Mouse (Mus musculus) intestine, embryonic 15.5 days (tissue): ENCODE results near the gene Mss51. TPM values are rescaled to one million over a fixed set of nuclear protein-coding genes. Genes with fewer than 3 reads are reported as not detected.

Source experiments
- ATAC-seq: fragments of 200-750 bp; cut with Nextera tagmentation; 2 replicates; pipeline ENCODE4 v1.8.0; 2017; ENCODE audit warnings: moderate TSS enrichment, moderate library complexity
- H3K27ac ChIP-seq: fragments of 300-500 bp; sonication (generic); 2 replicates; pipeline ENCODE4 v1.5.1; 2015; ENCODE audit warnings: mild to moderate bottlenecking, inconsistent platforms
- H3K27me3 ChIP-seq: fragments of 300-500 bp; sonication (generic); replicated peaks from 2 replicates; pipeline ENCODE4 v1.6.1; 2015; ENCODE audit warnings: inconsistent platforms
- H3K36me3 ChIP-seq: fragments of 300-500 bp; sonication (generic); 2 replicates; pipeline ENCODE4 v1.6.1; 2015; ENCODE audit warnings: inconsistent platforms
- H3K4me1 ChIP-seq: fragments of 300-500 bp; sonication (generic); replicated peaks from 2 replicates; pipeline ENCODE4 v1.6.1; 2015; ENCODE audit warnings: inconsistent platforms
- H3K4me2 ChIP-seq: fragments of 300-500 bp; sonication (generic); replicated peaks from 2 replicates; pipeline ENCODE4 v1.6.1; 2015; ENCODE audit warnings: mild to moderate bottlenecking, inconsistent platforms
- H3K4me3 ChIP-seq: fragments of 300-500 bp; sonication (generic); replicated peaks from 2 replicates; pipeline ENCODE4 v1.5.1; 2015; ENCODE audit warnings: inconsistent platforms
- H3K9ac ChIP-seq: fragments of 300-500 bp; sonication (generic); 2 replicates; pipeline ENCODE4 v1.6.1; 2015; ENCODE audit warnings: inconsistent platforms
- H3K9me3 ChIP-seq: fragments of 300-500 bp; sonication (generic); 2 replicates; pipeline ENCODE4 v1.6.1; 2016; ENCODE audit warnings: inconsistent platforms
- WGBS: fragments of 180-500 bp; shearing (Covaris S2); methylation state at CpG from one replicate; pipeline ENCODE4 v1.1.7; 2015; 5-methylcytosine and 5-hydroxymethylcytosine counted together
- polyA plus RNA-seq: library from polyadenylated mRNA; unstranded; fragments of >200 nt; fragmentation: Nextera tagmentation; extraction: Ambion mirVana; gene quantifications from 2 replicates; pipeline ENCODE4 v1.2.1, GENCODE M21; 2015

Mss51 gene
- 0.54 and 0.98 TPM in 2 replicates for polyA plus RNA-seq

GRCm38 (mm10) chr14:20496603-20497002 is at the start of gene Mss51:
TSS of gene Mss51 (minus strand) at chr14:20496901.
- H3K9me3 ChIP-seq, result no peaks in the 10 kb centered on the region
- no peak within 1 kb of the TSS for H3K27ac ChIP-seq
- no peaks in the 10 kb centered on the region for H3K4me1 ChIP-seq
- no peak within 1 kb of the TSS for H3K9ac ChIP-seq
- H3K4me2 ChIP-seq, result no peak within 1 kb of the TSS
- peaks cover 6% of the 10 kb centered on the region; the same call in 1 of the 2 replicates for H3K36me3 ChIP-seq
- no peak within 1 kb of the TSS for H3K4me3 ChIP-seq
- ATAC-seq, result no peak
- no peaks in the 10 kb centered on the region for H3K27me3 ChIP-seq
- WGBS, result 81% methylated on average over 2 of the region's 2 CpGs

GRCm38 (mm10) chr14:20546415-20546814 is 49.7 kb upstream of the Mss51 start, which contains the start of gene Ppp3cb:
TSS of gene Ppp3cb (minus strand) at chr14:20546573.
- Histone ChIP-seq H3K36me3 (0 out of 2 replicates have a peak, but pooled peaks cover 6% of the 10 kb centered on the region), H3K27me3 (no peaks in the 10 kb centered on the region), H3K9ac (peak within 1 kb of the TSS; percentile 93), H3K4me2 (peak within 1 kb of the TSS; percentile 56), H3K4me3 (peak within 1 kb of the TSS; percentile 82), H3K9me3 (no peaks in the 10 kb centered on the region), H3K27ac (peak within 1 kb of the TSS; percentile 98), H3K4me1 (peaks cover 6% of the 10 kb centered on the region; the same call in 1 of the 2 replicates)
- WGBS, result under 1% methylated on average over 20 of the region's 29 CpGs
- peak; percentile 93 for ATAC-seq

GRCm38 (mm10) chr14:20545529-20546331 is 49.0 kb upstream of the Mss51 start:
- no peaks in the 10 kb centered on the region for H3K27me3 ChIP-seq
- H3K4me2 ChIP-seq, result peak overlapping the region; percentile 56
- WGBS, result 0% methylated on average over 50 of the region's 67 CpGs
- H3K27ac ChIP-seq, result peak overlapping the region; percentile 98
- 0 out of 2 replicates have a peak, but pooled peaks cover 6% of the 10 kb centered on the region for H3K36me3 ChIP-seq
- H3K4me1 ChIP-seq, result peaks cover 6% of the 10 kb centered on the region; the same call in 1 of the 2 replicates
- H3K4me3 ChIP-seq, result peak overlapping the region; percentile 82
- H3K9me3 ChIP-seq, result no peaks in the 10 kb centered on the region
- peak overlapping the region; percentile 93 for H3K9ac ChIP-seq
- ATAC-seq, result peak; percentile 100

GRCm38 (mm10) chr14:20544467-20545411 is 48.0 kb upstream of the Mss51 start:
- 59% methylated on average over 7 of the region's 7 CpGs for WGBS
- H3K9ac ChIP-seq, result no peak overlapping the region
- H3K9me3 ChIP-seq, result no peaks in the 10 kb centered on the region
- 0 out of 2 replicates have a peak, but pooled peaks cover 3% of the 10 kb centered on the region for H3K36me3 ChIP-seq
- peaks cover 6% of the 10 kb centered on the region; the same call in 1 of the 2 replicates for H3K4me1 ChIP-seq
- H3K27ac ChIP-seq, result no peak overlapping the region
- no peak for ATAC-seq
- H3K4me3 ChIP-seq, result peak overlapping the region; percentile 82
- H3K27me3 ChIP-seq, result no peaks in the 10 kb centered on the region
- peak overlapping the region; percentile 56 for H3K4me2 ChIP-seq

DNA sequence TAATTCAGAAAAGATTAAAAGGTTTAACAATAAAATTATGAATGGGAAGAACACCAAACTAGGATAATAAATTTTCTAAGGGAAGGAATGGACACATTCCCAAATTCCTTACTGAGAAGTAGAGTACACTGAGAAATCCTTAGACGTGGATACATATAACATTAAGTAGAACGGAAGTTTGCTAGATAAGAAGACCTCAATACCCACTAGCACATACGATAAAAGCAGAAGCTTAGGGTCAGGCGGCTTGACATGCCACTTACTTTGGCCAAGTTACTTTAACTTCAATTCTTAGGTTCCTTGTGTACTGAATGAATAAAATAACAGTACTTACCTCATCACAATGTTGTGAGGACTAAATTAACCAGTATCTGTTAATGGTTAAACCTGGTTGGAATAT is 32.9 kb upstream of the Mss51 start:
- H3K4me1 ChIP-seq, result no peaks in the 10 kb centered on the region
- WGBS, result 88% methylated on average over 4 of the region's 4 CpGs
- no peak for ATAC-seq

GRCm38 (mm10) chr14:20520179-20520578 is 23.5 kb upstream of the Mss51 start:
- Histone ChIP-seq H3K4me2 (no peak overlapping the region), H3K27me3 (no peaks in the 10 kb centered on the region), H3K36me3 (no peaks in the 10 kb centered on the region; the same call in 1 of the 2 replicates), H3K9ac (no peak overlapping the region), H3K4me3 (no peak overlapping the region), H3K4me1 (no peaks in the 10 kb centered on the region), H3K27ac (no peak overlapping the region), H3K9me3 (no peaks in the 10 kb centered on the region)
- ATAC-seq, result no peak
- 94% methylated on average over 2 of the region's 2 CpGs for WGBS

More for the DNA sequence above, 32.9 kb upstream of the Mss51 start:
- Histone ChIP-seq H3K9ac (no peak overlapping the region), H3K4me2 (no peak overlapping the region), H3K36me3 (no peaks in the 10 kb centered on the region), H3K27ac (no peak overlapping the region), H3K4me3 (no peak overlapping the region), H3K9me3 (no peaks in the 10 kb centered on the region), H3K27me3 (no peaks in the 10 kb centered on the region)

- ATAC-seq, result no peak
- no peak overlapping the region for H3K9ac ChIP-seq
- no peaks in the 10 kb centered on the region for H3K36me3 ChIP-seq
- H3K4me1 ChIP-seq, result no peaks in the 10 kb centered on the region
- H3K4me2 ChIP-seq, result no peak overlapping the region
- WGBS, result 81% methylated on average over 2 of the region's 2 CpGs
- no peak overlapping the region for H3K27ac ChIP-seq
- no peaks in the 10 kb centered on the region for H3K9me3 ChIP-seq
- no peak overlapping the region for H3K4me3 ChIP-seq
- H3K27me3 ChIP-seq, result no peaks in the 10 kb centered on the region
Measured at GRCm38 (mm10) chr14:20508424-20508823, 11.7 kb upstream of the Mss51 start.

DNA sequence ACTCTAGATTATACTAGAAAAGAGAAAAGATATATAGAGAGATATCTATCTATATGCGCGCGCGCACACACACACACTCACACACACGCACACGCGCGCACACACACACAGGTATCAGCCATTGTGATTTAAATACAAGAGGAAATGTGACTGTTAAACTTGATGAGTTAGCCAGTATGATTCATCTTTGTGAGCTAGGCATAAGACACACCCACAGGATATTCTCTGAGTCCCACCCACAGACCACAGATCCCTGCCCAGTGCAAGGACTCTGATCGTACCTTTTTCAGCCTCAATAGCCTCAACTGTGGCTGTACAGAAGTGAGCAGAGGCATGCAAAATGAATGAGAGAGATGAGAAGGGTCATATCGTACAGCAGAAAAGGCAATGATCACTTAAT is 6.3 kb upstream of the Mss51 start:
- ATAC-seq, result peak; percentile 47; the same call in 1 of the 2 replicates
- no peak overlapping the region for H3K4me3 ChIP-seq

GRCm38 (mm10) chr14:20499982-20500381 is 3.3 kb upstream of the Mss51 start:
- Histone ChIP-seq H3K27ac (no peak overlapping the region), H3K4me1 (no peaks in the 10 kb centered on the region), H3K9me3 (no peaks in the 10 kb centered on the region), H3K4me2 (no peak overlapping the region), H3K4me3 (no peak overlapping the region), H3K27me3 (no peaks in the 10 kb centered on the region), H3K9ac (no peak overlapping the region), H3K36me3 (peaks cover 3% of the 10 kb centered on the region; the same call in 1 of the 2 replicates)
- 89% methylated on average over 3 of the region's 3 CpGs for WGBS
- ATAC-seq, result no peak

More for the DNA sequence above, 6.3 kb upstream of the Mss51 start:
- Histone ChIP-seq H3K4me2 (no peak overlapping the region), H3K36me3 (peaks cover 3% of the 10 kb centered on the region; the same call in 1 of the 2 replicates), H3K27me3 (no peaks in the 10 kb centered on the region), H3K4me1 (no peaks in the 10 kb centered on the region), H3K27ac (no peak overlapping the region), H3K9ac (no peak overlapping the region), H3K9me3 (no peaks in the 10 kb centered on the region)
- WGBS, result 93% methylated on average over 10 of the region's 10 CpGs

DNA sequence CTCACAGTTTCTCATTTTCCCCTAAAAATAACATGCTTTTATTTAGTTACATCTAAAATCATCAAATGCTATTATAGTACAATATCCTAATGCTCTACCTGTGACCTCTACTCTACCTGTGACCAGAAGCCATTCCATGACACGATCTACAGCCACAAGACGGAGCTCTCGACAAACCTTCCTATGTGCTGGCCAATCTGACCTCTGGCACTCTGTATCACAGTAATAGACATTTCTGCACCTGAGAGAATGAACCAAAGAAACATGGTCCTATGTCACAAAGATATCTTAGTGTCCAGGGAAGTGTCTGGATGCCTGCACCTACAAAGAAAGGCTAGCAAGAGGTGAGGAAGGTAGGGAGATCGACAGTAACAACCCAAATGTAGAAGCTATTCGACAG is 10.7 kb downstream of the Mss51 start:
- Histone ChIP-seq H3K4me3 (no peak overlapping the region), H3K36me3 (peaks cover 3% of the 10 kb centered on the region; the same call in 1 of the 2 replicates), H3K4me1 (0 out of 2 replicates have a peak, but pooled peaks cover 2% of the 10 kb centered on the region), H3K27me3 (no peaks in the 10 kb centered on the region), H3K9ac (no peak overlapping the region), H3K9me3 (no peaks in the 10 kb centered on the region), H3K27ac (no peak overlapping the region), H3K4me2 (no peak overlapping the region)
- 95% methylated on average over 5 of the region's 5 CpGs for WGBS
- ATAC-seq, result no peak

GRCm38 (mm10) chr14:20482051-20482751 is 14.5 kb downstream of the Mss51 start:
- Histone ChIP-seq H3K36me3 (no peaks in the 10 kb centered on the region), H3K4me3 (no peak overlapping the region), H3K4me2 (no peak overlapping the region), H3K27ac (no peak overlapping the region), H3K9me3 (no peaks in the 10 kb centered on the region), H3K9ac (no peak overlapping the region), H3K4me1 (0 out of 2 replicates have a peak, but pooled peaks cover 2% of the 10 kb centered on the region), H3K27me3 (no peaks in the 10 kb centered on the region)
- WGBS, result 90% methylated on average over 7 of the region's 7 CpGs
- no peak for ATAC-seq
